Mouse (Mus musculus): Measurements from ENCODE around the gene Zfp750. TPM values are rescaled to one million over a fixed set of nuclear protein-coding genes. Genes with fewer than 3 reads are reported as not detected.

Zfp750 gene
- total RNA-seq, 2 experiments from 2014 or later: 0.13 TPM; not detected in 1

DNA sequence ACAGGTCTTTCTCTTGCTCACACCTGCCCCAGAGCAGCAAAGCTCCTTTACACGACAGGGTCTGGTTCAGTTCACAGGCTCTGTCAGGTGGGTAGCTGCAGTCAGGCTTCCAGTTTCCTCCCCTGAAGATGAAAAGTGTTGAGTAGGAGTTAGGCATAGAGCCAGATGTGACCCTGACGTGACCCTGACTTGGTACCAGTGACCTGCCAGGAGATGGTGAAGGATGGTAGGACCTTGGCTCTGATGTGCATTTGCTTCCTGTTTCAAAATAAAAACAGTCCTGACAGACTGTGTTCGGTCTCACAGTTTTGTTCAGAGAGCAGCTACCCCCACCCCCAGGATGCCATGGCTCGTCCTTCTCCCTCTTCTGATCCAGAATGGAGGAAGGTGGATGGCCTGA, 23.3 kb upstream of the Zfp750 start:
- DNase-seq: no peak

DNA sequence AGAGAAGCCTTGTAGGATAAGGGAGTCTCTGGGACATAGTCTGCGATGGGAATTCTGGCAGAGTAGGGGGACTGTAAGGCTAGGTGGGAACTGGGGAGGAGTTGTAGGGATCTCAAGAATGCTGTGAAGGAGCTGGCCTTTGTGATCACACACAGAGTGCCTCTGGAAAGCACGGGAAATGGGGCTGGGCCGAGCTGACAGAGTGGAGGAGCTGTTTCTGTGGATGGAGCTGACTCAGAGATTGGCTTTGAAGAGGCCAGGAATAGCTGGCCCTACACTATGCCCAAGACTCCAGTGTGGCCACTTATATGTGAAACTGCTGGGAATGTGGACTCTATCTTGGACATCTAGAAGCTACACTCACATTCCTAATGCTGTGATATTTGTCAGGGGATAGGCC, 17.4 kb upstream of the Zfp750 start:
- no peak for DNase-seq

DNA sequence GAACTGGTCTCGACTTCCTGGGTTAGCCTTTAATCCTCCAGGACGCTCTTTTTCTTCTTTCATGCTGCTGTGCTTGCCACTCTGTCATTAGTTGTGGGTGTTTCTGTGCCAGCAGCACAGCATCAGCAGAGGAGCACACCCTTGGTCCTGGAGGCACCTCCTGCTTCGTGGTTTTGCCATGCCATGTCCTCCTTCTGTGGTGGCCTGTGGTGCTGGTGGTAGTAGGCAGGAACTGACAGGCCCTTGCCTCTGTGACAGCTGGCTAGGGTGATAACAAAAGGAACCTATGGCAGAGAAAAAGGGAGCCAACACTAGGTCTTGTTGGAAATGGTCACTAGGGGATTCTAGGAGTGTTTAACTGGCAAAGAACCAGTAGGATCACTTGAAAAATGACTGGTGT, 10.6 kb upstream of the Zfp750 start:
- no peak for DNase-seq

DNA sequence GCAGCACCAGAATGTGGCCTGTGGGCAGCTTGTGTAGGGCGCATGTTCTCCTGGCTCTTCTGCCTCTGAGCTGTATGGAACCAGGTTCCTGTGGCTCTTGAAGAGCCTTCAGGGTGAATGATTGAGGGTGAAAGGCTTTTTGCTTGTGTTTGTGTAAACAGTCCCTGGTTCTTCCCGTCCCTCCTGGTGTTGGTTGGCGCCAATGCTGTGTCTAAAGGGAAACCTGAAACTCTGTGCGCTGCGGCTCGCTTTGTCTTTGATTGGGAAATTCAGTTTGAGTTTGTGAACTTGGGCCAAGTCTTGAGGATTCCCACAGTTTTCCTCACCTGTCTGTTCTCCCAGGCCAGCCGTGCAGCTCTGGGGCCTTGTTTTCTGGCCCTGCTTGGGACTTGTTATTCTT, 5.1 kb upstream of the Zfp750 start:
- no peak for DNase-seq

DNA sequence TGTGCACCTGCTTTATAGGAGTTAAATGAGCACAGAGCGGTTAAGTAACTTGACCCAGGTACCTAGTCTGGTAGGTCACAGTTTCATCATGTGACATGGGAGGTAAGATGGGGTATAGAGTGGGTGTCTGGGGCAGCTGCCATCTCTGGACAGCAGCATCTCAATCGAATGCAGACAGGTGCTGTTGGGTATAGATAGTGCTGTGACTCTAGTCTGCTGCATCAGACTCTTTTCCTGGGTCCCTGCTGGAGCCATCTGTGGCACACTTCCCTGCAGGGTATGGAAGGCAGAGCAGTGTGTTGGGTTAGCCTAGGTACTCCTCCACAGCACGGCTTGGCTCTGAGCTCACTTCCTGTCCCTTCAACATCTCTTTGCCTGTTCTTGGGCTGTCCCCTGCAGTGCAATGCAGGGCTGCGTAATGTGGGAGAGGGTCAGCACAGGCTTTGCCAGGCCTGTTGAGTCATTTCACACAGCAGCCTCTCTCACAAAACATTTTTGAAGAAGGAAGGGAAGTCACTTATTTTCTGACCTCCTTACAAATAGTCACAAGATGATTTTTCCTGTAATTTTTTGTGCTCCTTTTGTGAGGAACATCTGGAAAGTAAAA, 3.1 kb upstream of the Zfp750 start:
- no peak for DNase-seq

GRCm38 (mm10) chr11:121520761-121521160, 1.6 kb upstream of the Zfp750 start:
- no peak for DNase-seq

- DNase-seq: no peak
Observed at GRCm38 (mm10) chr11:121519703-121520102, 570 bp upstream of the Zfp750 start.

GRCm38 (mm10) chr11:121517687-121518465, 1.3 kb downstream of the Zfp750 start:
- no peak for DNase-seq

DNA sequence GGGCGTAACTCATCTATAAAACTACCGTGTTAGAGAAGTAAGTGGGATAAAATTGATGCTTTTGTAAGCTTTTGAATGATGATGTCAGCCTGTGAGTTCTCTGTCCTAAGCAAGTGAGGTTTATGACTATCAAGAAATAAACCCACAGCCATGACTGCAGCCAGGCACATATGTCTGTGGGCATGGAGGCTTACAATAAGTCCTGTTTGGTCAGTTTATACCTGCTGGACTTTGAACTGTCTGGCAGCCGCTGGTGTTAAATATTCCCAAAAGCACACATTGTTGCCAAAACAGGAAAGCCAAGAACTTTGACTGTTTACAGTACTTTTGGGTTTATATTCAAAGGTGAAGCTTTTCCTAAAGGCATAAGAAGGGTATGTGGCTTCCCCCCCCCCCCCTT, 2.2 kb downstream of the Zfp750 start:
- no peak for DNase-seq

DNA sequence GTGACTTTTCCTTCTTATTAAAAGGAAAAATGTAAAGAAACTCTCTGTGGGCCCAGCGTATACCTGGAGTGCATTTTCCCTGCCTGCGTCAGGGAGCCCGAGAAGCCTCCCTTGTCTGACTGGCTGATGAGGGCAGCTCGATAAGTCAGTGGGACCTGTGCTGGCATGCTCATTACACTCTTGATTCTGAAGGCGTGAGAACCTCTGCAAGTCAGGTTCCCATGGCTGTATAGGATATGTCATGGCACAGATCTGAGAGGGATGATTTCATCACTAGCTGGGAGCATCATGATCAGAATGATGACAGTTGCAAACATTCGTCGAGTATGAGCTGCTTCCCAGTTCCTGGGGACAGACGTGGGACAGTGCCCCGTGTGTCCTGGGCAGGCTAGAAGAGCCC, 3.1 kb downstream of the Zfp750 start:
- no peak for DNase-seq

GRCm38 (mm10) chr11:121512896-121513572, 6.1 kb downstream of the Zfp750 start:
- no peak for DNase-seq

DNA sequence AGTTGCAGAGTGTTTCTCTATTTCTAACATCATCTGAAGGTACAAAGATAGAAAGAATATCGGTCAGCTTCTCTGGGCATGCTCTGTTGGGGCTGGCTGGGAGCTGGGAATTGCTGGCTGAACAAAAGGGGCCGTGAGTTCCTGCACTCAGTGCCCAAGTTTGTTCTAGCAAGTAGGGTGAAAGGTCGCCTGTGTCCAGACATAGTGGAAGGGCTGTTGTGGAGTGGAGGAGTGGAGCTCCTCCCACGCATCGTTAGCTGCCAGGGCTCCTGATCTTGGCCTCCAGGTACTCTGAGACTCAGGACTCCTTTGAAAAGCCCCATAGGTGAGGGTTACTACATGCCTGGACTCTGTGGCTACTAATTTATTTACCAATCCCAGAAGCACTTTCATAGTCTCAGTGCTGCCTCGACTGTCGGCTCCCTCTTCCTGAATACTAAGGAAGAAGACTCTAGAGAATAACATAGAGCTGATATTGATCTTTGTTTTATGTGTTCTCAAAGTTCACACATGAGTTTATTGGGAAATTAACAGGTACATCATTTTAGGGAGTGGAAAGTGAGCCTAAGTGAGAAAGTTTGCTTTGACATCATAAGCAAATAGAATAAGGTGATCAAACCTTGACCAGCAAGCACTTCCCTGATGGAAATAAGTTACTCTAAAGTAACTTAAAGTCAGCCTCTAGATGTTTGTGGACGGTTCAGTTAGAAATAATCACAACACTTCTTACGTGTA, 8.5 kb downstream of the Zfp750 start:
- DNase-seq: no peak

- no peak for DNase-seq
Observed at GRCm38 (mm10) chr11:121508478-121508877, 10.7 kb downstream of the Zfp750 start.

- no peak for DNase-seq
Observed at GRCm38 (mm10) chr11:121502000-121502860, 16.9 kb downstream of the Zfp750 start.

DNA sequence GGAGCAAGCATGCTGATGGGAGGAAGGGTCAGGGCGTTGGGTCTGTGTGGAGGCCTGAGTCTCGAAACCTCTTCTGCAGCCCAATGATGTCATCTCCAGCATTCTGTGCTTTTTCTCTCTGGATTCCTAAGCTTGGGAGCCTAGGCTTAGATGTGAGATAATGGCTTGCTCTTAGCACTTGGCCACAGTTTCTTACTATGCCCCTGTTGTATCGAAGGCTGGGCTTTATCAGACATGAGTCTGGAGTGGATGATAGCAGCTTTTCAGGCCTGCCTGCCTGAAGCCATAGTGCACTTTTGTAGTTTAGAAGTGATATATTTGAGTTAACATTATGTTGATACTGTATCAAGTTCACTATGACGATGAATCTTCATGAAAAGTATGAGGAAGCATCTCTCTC, 17.6 kb downstream of the Zfp750 start:
- DNase-seq: no peak

- DNase-seq: no peak
Observed at GRCm38 (mm10) chr11:121500595-121500994, 18.5 kb downstream of the Zfp750 start.

DNA sequence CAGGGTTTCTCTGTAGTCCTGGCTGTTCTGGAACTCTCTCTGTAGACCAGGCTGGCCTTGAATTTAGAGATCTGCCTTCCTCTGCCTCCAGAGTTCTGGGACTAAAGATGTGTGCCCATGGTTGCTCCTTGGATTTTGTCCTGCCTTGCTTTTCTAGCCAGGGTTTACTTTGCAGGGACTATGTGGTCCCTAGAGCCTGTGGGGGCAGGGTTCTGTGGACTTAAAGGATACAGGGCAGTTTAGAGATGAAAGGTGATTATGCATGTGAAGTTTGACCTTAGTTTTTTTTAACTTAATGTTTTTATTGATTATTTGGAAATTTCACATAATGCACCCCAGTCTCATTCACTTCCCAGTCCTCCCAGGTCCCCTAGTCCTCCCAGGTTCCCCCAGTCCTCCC, 28.5 kb downstream of the Zfp750 start:
- no peak for DNase-seq

- no peak for DNase-seq
Observed at GRCm38 (mm10) chr11:121485882-121486281, 33.3 kb downstream of the Zfp750 start.

GRCm38 (mm10) chr11:121481129-121481528, 38.0 kb downstream of the Zfp750 start:
- no peak for DNase-seq

- DNase-seq: no peak
Observed at GRCm38 (mm10) chr11:121479476-121480203, 39.5 kb downstream of the Zfp750 start.
